Mouse (Mus musculus) thymus, adult 2 months (tissue): ENCODE results near the gene Bnipl. TPM values are rescaled to one million over a fixed set of nuclear protein-coding genes. Genes with fewer than 3 reads are reported as not detected.

ENCODE experiments used
- DNase-seq: peaks from one replicate; pipeline ENCODE4 v3.0.0; 2021
- H3K27ac ChIP-seq: fragments of 200-500 bp; 2 replicates; pipeline ENCODE4 v1.5.1; 2012; ENCODE audit warnings: low read length, control low read depth; ENCODE audit not compliant: control insufficient read depth, insufficient read depth
- H3K27me3 ChIP-seq: fragments of 200-500 bp; 2 replicates; pipeline ENCODE4 v1.6.1; 2012; ENCODE audit warnings: mild to moderate bottlenecking, low read length, moderate library complexity, mixed read lengths; ENCODE audit not compliant: control insufficient read depth, insufficient read depth
- H3K36me3 ChIP-seq: fragments of 200-500 bp; 2 replicates; pipeline ENCODE4 v1.6.1; 2012; ENCODE audit warnings: mild to moderate bottlenecking, low read length, moderate library complexity; ENCODE audit not compliant: control insufficient read depth, insufficient read depth
- H3K4me1 ChIP-seq: fragments of 200-500 bp; replicated peaks from 2 replicates; pipeline ENCODE4 v1.6.1; 2012; ENCODE audit warnings: low read length; ENCODE audit not compliant: control insufficient read depth, insufficient read depth
- H3K4me3 ChIP-seq: fragments of 200-500 bp; 2 replicates; pipeline ENCODE4 v1.5.1; 2012; ENCODE audit warnings: mild to moderate bottlenecking, low read length, control low read depth, moderate library complexity; ENCODE audit not compliant: control insufficient read depth, insufficient read depth
- CTCF ChIP-seq: fragments of 200-500 bp; IDR thresholded peaks from 2 replicates; pipeline ENCODE4 v1.5.1; 2012; ENCODE audit warnings: mild to moderate bottlenecking, control low read depth, low read length, moderate library complexity, borderline replicate concordance; ENCODE audit not compliant: control insufficient read depth, poor library complexity, insufficient read depth; ENCODE audit errors: extremely low read depth
- POLR2A ChIP-seq: fragments of 200-500 bp; IDR thresholded peaks from 2 replicates; pipeline ENCODE4 v1.6.1; 2012; ENCODE audit warnings: mild to moderate bottlenecking, low read length, control low read depth, moderate library complexity; ENCODE audit not compliant: control insufficient read depth, poor library complexity, insufficient read depth; ENCODE audit errors: extremely low read depth
- WGBS: fragments of 180-500 bp; shearing (Covaris S2); methylation state at CpG from one replicate; pipeline ENCODE4 v1.1.7; 2018; 5-methylcytosine and 5-hydroxymethylcytosine counted together
- polyA plus RNA-seq: library from polyadenylated mRNA; depleted of rRNA; stranded (reverse); fragments of >200 nt; gene quantifications from 2 replicates; pipeline ENCODE4 v1.2.3, GENCODE M21; 2012

The Bnipl gene
- polyA plus RNA-seq, 1 experiment: 1.6 TPM

GRCm38 (mm10) chr3:95228894-95229780 is 21.9 kb downstream of the Bnipl start:
- under 1% methylated on average over 43 of the region's 43 CpGs for WGBS

GRCm38 (mm10) chr3:95228148-95228893 is 22.7 kb downstream of the Bnipl start, which contains the start of gene Cdc42se1:
TSS of gene Cdc42se1 (plus strand) at chr3:95228732.
- peak; percentile 93 for DNase-seq
- Histone ChIP-seq H3K27ac (peak within 1 kb of the TSS; percentile 89), H3K4me3 (peak within 1 kb of the TSS; percentile 72), H3K4me1 (peaks cover 28% of the 10 kb centered on the region), H3K36me3 (peaks cover 18% of the 10 kb centered on the region), H3K27me3 (no peaks in the 10 kb centered on the region)
- whole genome bisulfite sequencing: under 1% methylated on average over 64 of the region's 64 CpGs
- TF ChIP-seq CTCF: peak; percentile 48; the same call in 1 of the 2 replicates
- peak; percentile 95; the same call in 1 of the 2 replicates for TF ChIP-seq POLR2A

More at GRCm38 (mm10) chr3:95228894-95229780, 21.9 kb downstream of the Bnipl start:
- Histone ChIP-seq H3K4me3 (peak overlapping the region; percentile 72), H3K27me3 (no peaks in the 10 kb centered on the region), H3K27ac (peak overlapping the region; percentile 89), H3K4me1 (peaks cover 28% of the 10 kb centered on the region), H3K36me3 (peaks cover 25% of the 10 kb centered on the region)
- TF ChIP-seq CTCF (no peak), POLR2A (no peak)
- peak; percentile 53 for DNase-seq

GRCm38 (mm10) chr3:95227214-95227613 is 23.8 kb downstream of the Bnipl start:
- no peak for DNase-seq
- Histone ChIP-seq H3K36me3 (peaks cover 8% of the 10 kb centered on the region), H3K4me1 (peaks cover 25% of the 10 kb centered on the region), H3K27ac (no peak overlapping the region), H3K27me3 (no peaks in the 10 kb centered on the region), H3K4me3 (no peak overlapping the region)
- TF ChIP-seq POLR2A (no peak), CTCF (no peak)
- WGBS: 47% methylated on average over 1 of the region's 1 CpGs

- peaks cover 4% of the 10 kb centered on the region for H3K4me1 ChIP-seq
- H3K27me3 ChIP-seq: no peaks in the 10 kb centered on the region
- 95% methylated on average over 6 of the region's 6 CpGs for WGBS
- H3K4me3 ChIP-seq: no peak overlapping the region
- TF ChIP-seq POLR2A: no peak
- no peak for TF ChIP-seq CTCF
- peaks cover 7% of the 10 kb centered on the region; the same call in 1 of the 2 replicates for H3K36me3 ChIP-seq
- no peak overlapping the region for H3K27ac ChIP-seq
- no peak for DNase-seq
Measured at GRCm38 (mm10) chr3:95224295-95224694, 26.7 kb downstream of the Bnipl start.

GRCm38 (mm10) chr3:95223041-95223440 is 28.0 kb downstream of the Bnipl start:
- TF ChIP-seq CTCF: no peak
- no peak for TF ChIP-seq POLR2A
- H3K4me1 ChIP-seq: peaks cover 4% of the 10 kb centered on the region

GRCm38 (mm10) chr3:95218466-95219137 is 32.4 kb downstream of the Bnipl start:
- TF ChIP-seq CTCF: no peak
- TF ChIP-seq POLR2A: no peak
- Histone ChIP-seq H3K4me1 (no peaks in the 10 kb centered on the region; the same call in 1 of the 2 replicates), H3K27me3 (no peaks in the 10 kb centered on the region), H3K36me3 (peaks cover 11% of the 10 kb centered on the region; the same call in 1 of the 2 replicates), H3K27ac (no peak overlapping the region; the same call in 1 of the 2 replicates), H3K4me3 (no peak overlapping the region)
- no peak for DNase-seq
- WGBS: 84% methylated on average over 6 of the region's 6 CpGs

More at GRCm38 (mm10) chr3:95223041-95223440, 28.0 kb downstream of the Bnipl start:
- no peaks in the 10 kb centered on the region for H3K27me3 ChIP-seq
- H3K27ac ChIP-seq: no peak overlapping the region
- no peak for DNase-seq
- 100% methylated on average over 2 of the region's 2 CpGs for WGBS
- H3K36me3 ChIP-seq: peaks cover 7% of the 10 kb centered on the region; the same call in 1 of the 2 replicates
- H3K4me3 ChIP-seq: no peak overlapping the region
